Mouse (Mus musculus): ENCODE data around the gene Bad.
"Not testable (repeated sequence)": the region's sequence is repeated elsewhere in the genome, so short reads cannot be mapped to it uniquely, and the experiment has no call there.

Gene Bad

GRCm38 (mm10) chr19:6941372-6942248 lies at the start of gene Bad:
Bad (plus strand) TSS chr19:6941861.
- DNase-seq (ENCODE audit: low spot score in 2 of 2): peak; percentile 90 to 91

GRCm38 (mm10) chr19:6892512-6892911 lies 49.1 kb upstream of the Bad start:
- DNase-seq (ENCODE audit: low spot score in 2 of 2): no peak

GRCm38 (mm10) chr19:6893731-6894451 lies 47.8 kb upstream of the Bad start:
- no peak for DNase-seq (ENCODE audit: low spot score in 2 of 2)

GRCm38 (mm10) chr19:6895608-6896305 lies 45.9 kb upstream of the Bad start:
- not testable (repeated sequence) for DNase-seq (ENCODE audit: low spot score in 2 of 2)

- no peak for DNase-seq (ENCODE audit: low spot score in 2 of 2)
These were observed 42.0 kb upstream of the Bad start for GRCm38 (mm10) chr19:6899641-6900040.

GRCm38 (mm10) chr19:6903031-6903430 lies 38.6 kb upstream of the Bad start:
- DNase-seq (ENCODE audit: low spot score in 2 of 2): no peak

GRCm38 (mm10) chr19:6904846-6905245 lies 36.8 kb upstream of the Bad start:
- DNase-seq (ENCODE audit: low spot score in 2 of 2): no peak

- DNase-seq (ENCODE audit: low spot score in 2 of 2): no peak
These were observed 36.0 kb upstream of the Bad start for GRCm38 (mm10) chr19:6905498-6906159.

GRCm38 (mm10) chr19:6906199-6906598 lies 35.5 kb upstream of the Bad start:
- no peak for DNase-seq (ENCODE audit: low spot score in 2 of 2)

GRCm38 (mm10) chr19:6907094-6907493 lies 34.6 kb upstream of the Bad start:
- no peak for DNase-seq (ENCODE audit: low spot score in 2 of 2)

- no peak for DNase-seq (ENCODE audit: low spot score in 2 of 2)
These were observed 33.7 kb upstream of the Bad start for GRCm38 (mm10) chr19:6907811-6908540.

GRCm38 (mm10) chr19:6909021-6909420 lies 32.6 kb upstream of the Bad start:
- DNase-seq (ENCODE audit: low spot score in 2 of 2): no peak

- peak; percentile 88 to 90 for DNase-seq (ENCODE audit: low spot score in 2 of 2)
These were observed 32.0 kb upstream of the Bad start, which contains the start of the genes Trmt112 and Prdx5 for GRCm38 (mm10) chr19:6909507-6910289. Trmt112 (plus strand) TSS chr19:6909698. Prdx5 (minus strand) TSS chr19:6910106.

GRCm38 (mm10) chr19:6910306-6910705 lies 31.4 kb upstream of the Bad start:
- DNase-seq (ENCODE audit: low spot score in 2 of 2): not testable (repeated sequence)

- DNase-seq (ENCODE audit: low spot score in 2 of 2): no peak
These were observed 30.3 kb upstream of the Bad start for GRCm38 (mm10) chr19:6911101-6912074.

- DNase-seq (ENCODE audit: low spot score in 2 of 2): no peak
These were observed 29.3 kb upstream of the Bad start for GRCm38 (mm10) chr19:6912205-6912970.

- no peak for DNase-seq (ENCODE audit: low spot score in 2 of 2)
These were observed 28.6 kb upstream of the Bad start for GRCm38 (mm10) chr19:6913036-6913435.

GRCm38 (mm10) chr19:6913991-6914390 lies 27.7 kb upstream of the Bad start:
- no peak for DNase-seq (ENCODE audit: low spot score in 2 of 2)
